Mouse (Mus musculus) frontal cortex, postnatal 25 days (tissue): ENCODE measurements at regions not wholly inside any gene's neighbourhood (a gene's known extent, or its start where the extent isn't known, plus 50 kb on each side); places are given as distances from the start of the nearest gene placed in this dataset.

ENCODE experiments used
- DNase-seq, 2 experiments: peaks; one replicate each; pipeline ENCODE4 v3.0.0; 2022; ENCODE audit warnings: low spot score in 2 of 2

DNA sequence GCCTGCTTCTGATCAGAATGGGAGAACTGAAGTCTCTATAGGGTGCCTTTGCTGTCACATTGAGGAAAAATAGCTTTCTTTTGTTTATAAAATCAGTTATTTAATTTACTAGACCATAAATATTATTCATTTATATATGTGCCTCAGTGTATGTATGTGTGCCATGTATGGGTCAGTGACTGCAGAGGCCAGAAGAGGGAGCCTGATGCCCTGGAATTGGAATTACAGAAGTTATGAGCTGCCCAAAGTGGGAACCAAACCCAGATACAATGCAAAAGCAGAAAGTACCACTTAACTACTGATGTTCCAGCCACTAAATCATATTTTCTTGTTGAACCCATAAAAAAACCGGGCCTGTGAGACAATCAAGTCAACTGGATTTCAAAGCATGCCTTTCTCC lies 91.8 kb upstream of the Nampt start:
- no peak for DNase-seq

DNA sequence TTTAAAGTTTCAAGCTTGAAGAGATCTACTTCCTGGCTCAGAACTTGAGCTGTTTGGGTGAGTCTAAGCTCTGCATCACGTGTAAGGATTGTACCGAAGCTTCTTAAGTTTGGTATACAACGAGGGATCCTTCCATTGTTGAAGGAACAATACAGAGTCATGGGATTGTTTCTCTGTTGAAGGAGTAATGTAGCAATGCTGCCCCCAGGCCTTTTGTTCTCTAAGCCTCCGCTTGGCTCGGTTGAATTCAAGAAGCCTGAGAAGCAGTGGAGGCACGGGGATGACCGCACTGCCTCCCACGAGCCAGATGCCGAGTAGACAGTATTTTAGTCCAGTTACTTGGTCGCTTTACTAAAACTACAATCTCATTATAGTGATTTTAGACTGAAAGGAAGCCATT lies 90.9 kb upstream of the Nampt start:
- DNase-seq: no peak

GRCm38 (mm10) chr12:32735224-32735623 lies 84.1 kb upstream of the Nampt start:
- DNase-seq: no peak

DNA sequence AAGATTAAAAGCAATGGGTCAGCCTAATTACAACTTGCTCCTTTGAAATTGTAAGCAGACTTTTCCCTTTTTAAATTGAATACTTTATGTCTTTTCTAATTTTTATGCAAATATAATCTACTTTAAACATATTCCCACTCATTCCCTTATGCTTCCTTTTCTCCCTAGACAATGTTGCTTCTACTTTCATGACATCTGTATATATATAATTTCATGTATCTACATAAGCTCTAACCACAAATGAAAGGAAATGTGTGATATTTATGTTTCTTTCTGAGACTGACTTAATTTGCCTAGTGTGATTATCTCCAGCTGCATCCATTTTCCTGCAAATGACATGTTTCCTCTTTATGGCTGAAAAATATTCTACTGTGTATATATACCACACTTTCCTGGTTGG lies 77.9 kb upstream of the Nampt start:
- no peak for DNase-seq

- no peak for DNase-seq
These were observed 61.8 kb upstream of the Nampt start for GRCm38 (mm10) chr12:32757441-32758119.

DNA sequence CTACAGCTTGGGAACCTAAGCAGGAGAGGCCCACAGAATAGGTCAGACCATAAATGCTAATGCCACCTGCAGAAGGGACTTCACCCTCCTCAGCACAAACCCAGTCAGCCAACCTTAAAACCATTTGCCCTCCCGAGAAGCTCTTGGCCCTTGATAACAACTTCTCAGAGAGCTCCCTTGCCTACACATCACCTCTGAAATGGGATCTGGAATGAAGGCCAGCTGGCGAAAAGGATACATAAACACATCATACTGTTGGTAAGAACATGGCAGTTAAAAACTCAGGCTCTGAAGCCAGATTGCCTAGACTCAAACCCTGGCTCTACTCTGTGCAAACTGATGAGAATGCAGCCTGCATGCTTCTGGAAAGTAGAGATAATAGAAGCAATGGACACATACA lies 61.2 kb upstream of the Nampt start:
- no peak for DNase-seq

- DNase-seq: no peak
These were observed 58.7 kb upstream of the Nampt start for GRCm38 (mm10) chr12:32760627-32761026.

- DNase-seq: no peak
These were observed 58.3 kb upstream of the Nampt start for GRCm38 (mm10) chr12:32761055-32761454.

DNA sequence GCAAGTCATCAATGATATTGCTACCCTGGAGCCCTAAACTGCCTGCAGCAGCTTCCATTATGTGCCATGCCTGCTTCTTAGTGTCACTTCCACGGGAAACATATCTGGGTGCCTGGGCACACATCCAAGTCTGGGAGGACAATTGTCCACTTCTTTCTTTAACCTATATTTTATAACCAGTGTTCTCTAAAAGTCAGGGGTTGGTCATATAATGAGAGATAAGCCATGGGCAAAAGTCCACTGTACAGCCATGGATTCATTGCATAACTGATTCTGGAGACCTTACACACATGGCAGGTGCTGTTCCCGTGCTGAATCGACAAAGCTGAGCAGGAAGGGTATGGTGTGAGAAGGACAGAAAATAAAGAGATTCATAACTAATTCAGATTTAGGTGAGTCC lies 55.1 kb upstream of the Nampt start:
- DNase-seq: no peak

DNA sequence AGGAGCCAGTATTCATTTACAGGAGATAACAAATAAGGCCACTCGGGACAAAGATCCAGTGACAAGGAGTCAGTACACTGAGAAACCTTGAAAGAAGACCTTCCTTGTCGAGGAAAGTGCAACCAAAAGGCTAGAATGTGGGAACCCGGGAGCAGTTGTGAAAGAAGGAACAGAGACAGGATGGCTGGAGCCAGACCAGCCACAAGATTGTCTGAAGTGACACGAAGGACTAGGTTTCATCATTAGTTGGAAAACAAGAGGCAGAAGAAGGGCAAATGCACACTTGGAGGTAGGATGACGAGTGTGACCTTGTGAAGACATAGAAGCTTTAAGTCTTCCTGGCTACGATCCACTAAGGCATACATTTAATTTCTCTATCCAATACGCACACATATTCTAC lies 54.6 kb upstream of the Nampt start:
- DNase-seq: no peak

- DNase-seq: no peak
These were observed 53.5 kb upstream of the Nampt start for GRCm38 (mm10) chr12:32765861-32766260.

- DNase-seq: no peak
These were observed 52.8 kb upstream of the Nampt start for GRCm38 (mm10) chr12:32766575-32766974.

GRCm38 (mm10) chr12:32767206-32768081 lies 51.9 kb upstream of the Nampt start:
- DNase-seq: no peak

DNA sequence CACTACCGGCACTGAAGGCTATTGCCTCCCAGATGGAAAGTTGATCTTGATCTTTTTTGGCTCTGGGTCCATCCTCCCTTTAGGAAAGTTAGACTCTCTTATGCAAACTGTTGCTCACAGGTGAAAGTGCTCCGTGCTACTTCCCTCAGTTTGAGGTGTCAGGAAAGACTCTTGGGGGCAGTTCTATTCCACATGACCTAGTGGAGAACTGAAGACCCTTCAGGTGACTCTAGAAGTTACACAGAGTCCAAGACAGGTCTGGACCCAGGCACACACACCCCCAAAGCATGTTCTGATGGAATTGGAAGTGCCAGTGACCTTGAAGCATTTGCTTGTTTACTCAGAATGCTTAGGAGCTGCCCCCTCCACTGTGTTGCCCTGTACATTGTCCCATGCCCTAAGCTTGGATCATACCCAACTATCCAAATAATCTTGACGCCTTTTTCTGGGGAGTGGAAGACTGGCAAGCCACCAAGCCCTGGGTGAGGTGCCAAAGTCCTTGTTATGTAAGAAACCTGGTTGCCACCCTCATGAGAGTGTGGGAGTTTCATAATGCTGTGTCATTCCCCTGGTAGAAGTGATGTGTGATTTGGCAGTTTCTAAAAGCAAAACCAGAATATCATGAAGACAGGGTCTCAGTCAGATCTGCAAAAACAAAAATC lies 51.1 kb upstream of the Nampt start:
- peak in 1 of 2 experiments; percentile 12 for DNase-seq

DNA sequence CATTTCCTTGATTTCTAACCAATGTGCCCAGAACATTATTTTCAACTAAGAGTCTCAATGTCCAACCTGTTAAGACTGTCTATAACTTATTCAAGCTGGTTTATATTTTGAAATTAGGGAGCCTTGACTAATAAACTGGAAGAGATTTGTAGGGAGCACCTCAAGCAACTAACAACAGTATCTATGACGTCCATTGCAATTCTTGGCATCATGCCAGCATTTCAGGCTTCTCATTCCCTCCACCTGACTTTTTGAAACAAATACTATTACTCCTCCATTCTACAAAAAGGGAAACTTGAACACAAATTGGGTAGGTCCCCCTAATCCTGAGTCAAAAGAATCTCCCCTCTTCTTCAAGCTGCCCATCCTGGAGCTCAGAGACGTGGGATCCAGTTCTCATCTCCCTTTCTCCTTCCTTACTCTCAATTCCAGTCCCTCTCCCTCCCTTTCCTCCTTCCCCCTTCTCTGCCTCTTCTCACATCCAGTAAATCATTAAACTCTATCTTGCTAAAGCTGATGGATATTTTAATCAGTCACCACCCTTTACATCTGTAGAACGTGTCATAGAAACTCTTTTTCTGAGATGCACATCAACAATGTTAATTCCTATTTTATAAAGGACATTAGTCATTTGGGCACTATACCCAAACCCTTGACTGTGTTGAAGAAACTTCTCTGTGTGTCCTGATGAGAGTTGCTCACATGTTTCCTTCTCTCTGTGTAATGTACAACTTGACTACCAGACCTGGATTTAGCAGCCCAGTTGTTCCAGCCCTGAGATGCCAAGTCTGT lies 50.4 kb upstream of the Nampt start:
- DNase-seq: no peak
